Mouse (Mus musculus) kidney, embryonic 14.5 days (tissue): ENCODE data around the gene Snai1. TPM values are rescaled to one million over a fixed set of nuclear protein-coding genes. Genes with fewer than 3 reads are reported as not detected.
A peak's percentile ranks its signal among the peaks of the same experiment; 100 is the strongest.

Source experiments
- ATAC-seq: fragments of 200-750 bp; cut with Nextera tagmentation; 2 replicates; pipeline ENCODE4 v1.8.0; 2017; ENCODE audit warnings: moderate number of reproducible peaks, mild to moderate bottlenecking, moderate TSS enrichment, moderate library complexity; ENCODE audit not compliant: low FRiP score, low TSS enrichment
- H3K27ac ChIP-seq: fragments of 300-500 bp; sonication (generic); 2 replicates; pipeline ENCODE4 v1.5.1; 2014; ENCODE audit warnings: low read depth, mild to moderate bottlenecking, low read length, moderate library complexity, mixed read lengths
- H3K27me3 ChIP-seq: fragments of 300-500 bp; sonication (generic); 2 replicates; pipeline ENCODE4 v1.6.1; 2014; ENCODE audit warnings: mild to moderate bottlenecking, low read length; ENCODE audit not compliant: control insufficient read depth, insufficient read depth
- H3K36me3 ChIP-seq: fragments of 300-500 bp; sonication (generic); 2 replicates; pipeline ENCODE4 v1.6.1; 2014; ENCODE audit warnings: low read length, mixed read lengths; ENCODE audit not compliant: control insufficient read depth, insufficient read depth
- H3K4me1 ChIP-seq: fragments of 300-500 bp; sonication (generic); 2 replicates; pipeline ENCODE4 v1.6.1; 2014; ENCODE audit warnings: low read length, mixed read lengths; ENCODE audit not compliant: control insufficient read depth, insufficient read depth
- H3K4me2 ChIP-seq: fragments of 300-500 bp; sonication (generic); replicated peaks from 2 replicates; pipeline ENCODE4 v1.6.1; 2014; ENCODE audit warnings: low read depth, mild to moderate bottlenecking, low read length
- H3K4me3 ChIP-seq: fragments of 300-500 bp; sonication (generic); 2 replicates; pipeline ENCODE4 v1.5.1; 2014; ENCODE audit warnings: mild to moderate bottlenecking, low read length
- H3K9ac ChIP-seq: fragments of 300-500 bp; sonication (generic); 2 replicates; pipeline ENCODE4 v1.6.1; 2014; ENCODE audit warnings: low read depth, mild to moderate bottlenecking, low read length, moderate library complexity
- H3K9me3 ChIP-seq: fragments of 300-500 bp; sonication (generic); 2 replicates; pipeline ENCODE4 v1.6.1; 2016; ENCODE audit warnings: low read length; ENCODE audit not compliant: control insufficient read depth
- WGBS: fragments of 180-500 bp; shearing (Covaris S2); extraction: QIAGEN DNeasy Blood & Tissue Kit; methylation state at CpG from one replicate; pipeline ENCODE4 v1.1.7; 2014; 5-methylcytosine and 5-hydroxymethylcytosine counted together
- polyA plus RNA-seq: library from polyadenylated mRNA; unstranded; fragments of >200 nt; fragmentation: Nextera tagmentation; extraction: Ambion mirVana; gene quantifications from 2 replicates; pipeline ENCODE4 v1.2.1, GENCODE M21; 2014

Gene Snai1
- polyA plus RNA-seq, 1 experiment from 2014 or later, result 40.4 TPM

- no peak for ATAC-seq
Measured at GRCm38 (mm10) chr2:167555766-167556165, 17.8 kb downstream of the Snai1 start.

GRCm38 (mm10) chr2:167559413-167559812 lies 21.4 kb downstream of the Snai1 start:
- no peaks in the 10 kb centered on the region for H3K36me3 ChIP-seq
- 16% methylated on average over 27 of the region's 27 CpGs for WGBS
- H3K9me3 ChIP-seq, result no peaks in the 10 kb centered on the region
- H3K4me2 ChIP-seq, result peak overlapping the region; percentile 42
- no peak overlapping the region for H3K27ac ChIP-seq
- H3K9ac ChIP-seq, result peak overlapping the region; percentile 47
- no peak overlapping the region; the same call in 1 of the 2 replicates for H3K4me3 ChIP-seq
- no peaks in the 10 kb centered on the region for H3K27me3 ChIP-seq
- peak; percentile 17; the same call in 1 of the 2 replicates for ATAC-seq
- H3K4me1 ChIP-seq, result peaks cover 22% of the 10 kb centered on the region

More at GRCm38 (mm10) chr2:167555766-167556165, 17.8 kb downstream of the Snai1 start:
- WGBS, result 92% methylated on average over 5 of the region's 5 CpGs
- Histone ChIP-seq H3K4me3 (no peak overlapping the region), H3K27ac (no peak overlapping the region), H3K9ac (no peak overlapping the region), H3K36me3 (no peaks in the 10 kb centered on the region), H3K9me3 (no peaks in the 10 kb centered on the region), H3K27me3 (no peaks in the 10 kb centered on the region), H3K4me1 (peaks cover 14% of the 10 kb centered on the region), H3K4me2 (no peak overlapping the region)

GRCm38 (mm10) chr2:167562101-167562500 lies 24.1 kb downstream of the Snai1 start:
- H3K4me2 ChIP-seq, result no peak overlapping the region
- no peaks in the 10 kb centered on the region for H3K27me3 ChIP-seq
- H3K9me3 ChIP-seq, result no peaks in the 10 kb centered on the region
- H3K27ac ChIP-seq, result no peak overlapping the region
- H3K36me3 ChIP-seq, result no peaks in the 10 kb centered on the region
- H3K9ac ChIP-seq, result no peak overlapping the region; the same call in 1 of the 2 replicates
- WGBS, result 41% methylated on average over 8 of the region's 8 CpGs
- H3K4me1 ChIP-seq, result peaks cover 35% of the 10 kb centered on the region
- H3K4me3 ChIP-seq, result no peak overlapping the region
- ATAC-seq, result no peak

- Histone ChIP-seq H3K27me3 (no peaks in the 10 kb centered on the region), H3K36me3 (no peaks in the 10 kb centered on the region), H3K9me3 (no peaks in the 10 kb centered on the region), H3K27ac (no peak overlapping the region), H3K4me1 (peaks cover 35% of the 10 kb centered on the region), H3K4me2 (no peak overlapping the region), H3K9ac (no peak overlapping the region), H3K4me3 (no peak overlapping the region)
- no peak for ATAC-seq
- WGBS, result 72% methylated on average over 5 of the region's 5 CpGs
Measured at GRCm38 (mm10) chr2:167563035-167563434, 25.0 kb downstream of the Snai1 start.

GRCm38 (mm10) chr2:167563703-167564102 lies 25.7 kb downstream of the Snai1 start:
- H3K4me1 ChIP-seq, result peaks cover 35% of the 10 kb centered on the region
- H3K4me3 ChIP-seq, result no peak overlapping the region
- no peaks in the 10 kb centered on the region for H3K9me3 ChIP-seq
- H3K9ac ChIP-seq, result no peak overlapping the region
- no peak overlapping the region for H3K4me2 ChIP-seq
- H3K27me3 ChIP-seq, result no peaks in the 10 kb centered on the region
- H3K36me3 ChIP-seq, result no peaks in the 10 kb centered on the region
- peak overlapping the region; percentile 42; the same call in 1 of the 2 replicates for H3K27ac ChIP-seq
- 22% methylated on average over 12 of the region's 12 CpGs for WGBS
- peak; percentile 44; the same call in 1 of the 2 replicates for ATAC-seq

GRCm38 (mm10) chr2:167564551-167565311 lies 26.7 kb downstream of the Snai1 start:
- Histone ChIP-seq H3K27ac (peak overlapping the region; percentile 84), H3K4me2 (no peak overlapping the region)

GRCm38 (mm10) chr2:167565312-167565656 lies 27.3 kb downstream of the Snai1 start:
- ATAC-seq, result 0 out of 2 replicates have a peak, but pooled peaks have one; percentile 5
- H3K9ac ChIP-seq, result peak overlapping the region; percentile 44
- H3K4me3 ChIP-seq, result no peak overlapping the region
- no peaks in the 10 kb centered on the region for H3K9me3 ChIP-seq
- H3K27me3 ChIP-seq, result no peaks in the 10 kb centered on the region
- 43% methylated on average over 3 of the region's 3 CpGs for WGBS
- H3K27ac ChIP-seq, result peak overlapping the region; percentile 84
- H3K4me1 ChIP-seq, result peaks cover 31% of the 10 kb centered on the region
- no peaks in the 10 kb centered on the region for H3K36me3 ChIP-seq
- peak overlapping the region; percentile 24; the same call in 1 of the 2 replicates for H3K4me2 ChIP-seq

More at GRCm38 (mm10) chr2:167564551-167565311, 26.7 kb downstream of the Snai1 start:
- Histone ChIP-seq H3K4me3 (no peak overlapping the region), H3K36me3 (no peaks in the 10 kb centered on the region), H3K4me1 (peaks cover 29% of the 10 kb centered on the region), H3K9me3 (no peaks in the 10 kb centered on the region), H3K9ac (no peak overlapping the region), H3K27me3 (no peaks in the 10 kb centered on the region)
- ATAC-seq, result no peak
- WGBS, result 59% methylated on average over 13 of the region's 13 CpGs

- Histone ChIP-seq H3K4me1 (peaks cover 34% of the 10 kb centered on the region), H3K4me2 (peak overlapping the region; percentile 24; the same call in 1 of the 2 replicates), H3K9me3 (no peaks in the 10 kb centered on the region), H3K27ac (peak overlapping the region; percentile 84; the same call in 1 of the 2 replicates), H3K9ac (peak overlapping the region; percentile 44), H3K27me3 (no peaks in the 10 kb centered on the region), H3K36me3 (no peaks in the 10 kb centered on the region), H3K4me3 (0 out of 2 replicates have a peak overlapping the region, but pooled peaks have one; percentile 11)
- ATAC-seq, result peak; percentile 63
- WGBS, result 8% methylated on average over 19 of the region's 19 CpGs
Measured at GRCm38 (mm10) chr2:167565682-167566081, 27.7 kb downstream of the Snai1 start.

GRCm38 (mm10) chr2:167568112-167568511 lies 30.1 kb downstream of the Snai1 start:
- Histone ChIP-seq H3K4me2 (no peak overlapping the region), H3K9me3 (no peaks in the 10 kb centered on the region), H3K36me3 (no peaks in the 10 kb centered on the region), H3K27me3 (no peaks in the 10 kb centered on the region), H3K27ac (no peak overlapping the region), H3K4me3 (no peak overlapping the region), H3K4me1 (peaks cover 28% of the 10 kb centered on the region), H3K9ac (no peak overlapping the region)
- 72% methylated on average over 9 of the region's 9 CpGs for WGBS
- no peak for ATAC-seq
